Mouse (Mus musculus) kidney, postnatal 0 days (tissue): Measurements from ENCODE around the gene Gm13119. TPM values are rescaled to one million over a fixed set of nuclear protein-coding genes. Genes with fewer than 3 reads are reported as not detected.

ENCODE experiments used
- ATAC-seq: fragments of 200-750 bp; cut with Nextera tagmentation; replicated peaks from 2 replicates; pipeline ENCODE4 v1.8.0; 2017; ENCODE audit warnings: low read depth, moderate number of reproducible peaks, moderate TSS enrichment, moderate library complexity; ENCODE audit not compliant: low FRiP score
- DNase-seq: peaks from one replicate; pipeline ENCODE4 v3.0.0-alpha.2; 2016; ENCODE audit warnings: low spot score
- H3K27ac ChIP-seq: fragments of 300-500 bp; sonication (generic); 2 replicates; pipeline ENCODE4 v1.5.1; 2014; ENCODE audit warnings: mild to moderate bottlenecking
- H3K27me3 ChIP-seq: fragments of 300-500 bp; sonication (generic); 2 replicates; pipeline ENCODE4 v1.6.1; 2014; ENCODE audit warnings: low read length, mixed read lengths; ENCODE audit not compliant: insufficient read depth
- H3K36me3 ChIP-seq: fragments of 300-500 bp; sonication (generic); 2 replicates; pipeline ENCODE4 v1.6.1; 2014; ENCODE audit warnings: low read length, mixed read lengths; ENCODE audit not compliant: insufficient read depth
- H3K4me1 ChIP-seq: fragments of 300-500 bp; sonication (generic); replicated peaks from 2 replicates; pipeline ENCODE4 v1.6.1; 2014; ENCODE audit warnings: antibody characterized with exemption, low read length, mixed read lengths; ENCODE audit not compliant: insufficient read depth
- H3K4me2 ChIP-seq: fragments of 300-500 bp; sonication (generic); 2 replicates; pipeline ENCODE4 v1.6.1; 2014; ENCODE audit warnings: mild to moderate bottlenecking, low read length, moderate library complexity, mixed read lengths
- H3K4me3 ChIP-seq: fragments of 300-500 bp; sonication (generic); replicated peaks from 2 replicates; pipeline ENCODE4 v1.5.1; 2014; ENCODE audit warnings: low read depth, low read length
- H3K9ac ChIP-seq: fragments of 300-500 bp; sonication (generic); 2 replicates; pipeline ENCODE4 v1.6.1; 2014; ENCODE audit warnings: low read depth, low read length
- H3K9me3 ChIP-seq: fragments of 300-500 bp; sonication (generic); replicated peaks from 2 replicates; pipeline ENCODE4 v1.6.1; 2016; ENCODE audit warnings: low read length, inconsistent platforms, mixed read lengths
- CTCF ChIP-seq: IDR thresholded peaks from 2 replicates; pipeline ENCODE4 v1.5.1; 2016; ENCODE audit warnings: antibody characterized with exemption, low read depth, mild to moderate bottlenecking, moderate library complexity
- WGBS: fragments of 180-500 bp; shearing (Covaris S2); extraction: QIAGEN DNeasy Blood & Tissue Kit; methylation state at CpG from one replicate; pipeline ENCODE4 v1.1.7; 2014; 5-methylcytosine and 5-hydroxymethylcytosine counted together
- polyA plus RNA-seq: library from polyadenylated mRNA; unstranded; fragments of >200 nt; fragmentation: Nextera tagmentation; extraction: Ambion mirVana; gene quantifications from 2 replicates; pipeline ENCODE4 v1.2.1, GENCODE M21; 2015

The Gm13119 gene
- polyA plus RNA-seq, 1 experiment from 2014 or later: not detected

- peak overlapping the region; percentile 21; the same call in 1 of the 2 replicates for H3K4me3 ChIP-seq
- no peaks in the 10 kb centered on the region for H3K9me3 ChIP-seq
- ATAC-seq: peak; percentile 90
- H3K27ac ChIP-seq: no peak overlapping the region
- DNase-seq: peak; percentile 79
- peak overlapping the region; percentile 37; the same call in 1 of the 2 replicates for H3K9ac ChIP-seq
- no peaks in the 10 kb centered on the region for H3K27me3 ChIP-seq
- H3K4me2 ChIP-seq: peak overlapping the region; percentile 56
- no peak for TF ChIP-seq CTCF
- no peaks in the 10 kb centered on the region for H3K36me3 ChIP-seq
- WGBS: 3% methylated on average over 16 of the region's 17 CpGs
- H3K4me1 ChIP-seq: no peaks in the 10 kb centered on the region
Measured at GRCm38 (mm10) chr4:144404456-144405086, 46.8 kb downstream of the Gm13119 start.

GRCm38 (mm10) chr4:144406261-144406660 lies 48.5 kb downstream of the Gm13119 start:
- no peaks in the 10 kb centered on the region for H3K36me3 ChIP-seq
- H3K27me3 ChIP-seq: no peaks in the 10 kb centered on the region
- no peak overlapping the region for H3K4me3 ChIP-seq
- H3K9me3 ChIP-seq: no peaks in the 10 kb centered on the region
- WGBS: 70% methylated on average over 3 of the region's 3 CpGs
- no peak for TF ChIP-seq CTCF
- H3K4me2 ChIP-seq: no peak overlapping the region
- H3K4me1 ChIP-seq: no peaks in the 10 kb centered on the region
- ATAC-seq (no peak), DNase-seq (no peak)
- no peak overlapping the region for H3K9ac ChIP-seq
- no peak overlapping the region for H3K27ac ChIP-seq

GRCm38 (mm10) chr4:144408290-144408689 lies 50.5 kb downstream of the Gm13119 start, which contains the start of gene Pramef12:
Pramef12 (minus strand) TSS chr4:144408464.
- no peaks in the 10 kb centered on the region for H3K36me3 ChIP-seq
- no peak within 1 kb of the TSS for H3K27ac ChIP-seq
- no peak within 1 kb of the TSS for H3K4me2 ChIP-seq
- WGBS: 75% methylated on average over 9 of the region's 9 CpGs
- TF ChIP-seq CTCF: no peak
- no peaks in the 10 kb centered on the region for H3K9me3 ChIP-seq
- ATAC-seq (no peak), DNase-seq (no peak)
- no peaks in the 10 kb centered on the region for H3K27me3 ChIP-seq
- no peak within 1 kb of the TSS for H3K4me3 ChIP-seq
- H3K9ac ChIP-seq: no peak within 1 kb of the TSS
- H3K4me1 ChIP-seq: no peaks in the 10 kb centered on the region

Other genes with a start within 250 kb of the Gm13119 start
- gene Oog3, start 195.3 kb upstream of the Gm13119 start, polyA plus RNA-seq: not detected in 2 replicates
- not detected in 2 replicates for gene Oog2, start 167.2 kb upstream of the Gm13119 start, polyA plus RNA-seq
- gene C87977, start 144.6 kb upstream of the Gm13119 start, polyA plus RNA-seq: not detected in 2 replicates
- not detected in 2 replicates for gene Pramel5, start 77.5 kb upstream of the Gm13119 start, polyA plus RNA-seq
- gene Gm13128, start 27.7 kb upstream of the Gm13119 start, polyA plus RNA-seq: not detected in 2 replicates
- not detected in 2 replicates for gene Pramef20, start 20.0 kb downstream of the Gm13119 start, polyA plus RNA-seq
- 0.37 and 0.39 TPM in 2 replicates for gene Pramef12, start 50.5 kb downstream of the Gm13119 start, polyA plus RNA-seq
- not detected in 2 replicates for gene 1700012P22Rik, start 80.8 kb downstream of the Gm13119 start, polyA plus RNA-seq
- not detected in 2 replicates for gene Gm9944, start 95.4 kb downstream of the Gm13119 start, polyA plus RNA-seq
- gene Aadacl3, start 105.8 kb downstream of the Gm13119 start, polyA plus RNA-seq: not detected in 2 replicates
- gene 9430007A20Rik, start 161.9 kb downstream of the Gm13119 start, polyA plus RNA-seq: not detected in 2 replicates
- not detected in 2 replicates for gene Gm13124, start 207.2 kb downstream of the Gm13119 start, polyA plus RNA-seq